Mouse (Mus musculus) kidney, postnatal 10 days (tissue): ENCODE results near the gene Nptn.

ENCODE experiments used
- DNase-seq: peaks from one replicate; pipeline ENCODE4 v3.0.0; 2021; ENCODE audit warnings: mixed read lengths

Gene Nptn

DNA sequence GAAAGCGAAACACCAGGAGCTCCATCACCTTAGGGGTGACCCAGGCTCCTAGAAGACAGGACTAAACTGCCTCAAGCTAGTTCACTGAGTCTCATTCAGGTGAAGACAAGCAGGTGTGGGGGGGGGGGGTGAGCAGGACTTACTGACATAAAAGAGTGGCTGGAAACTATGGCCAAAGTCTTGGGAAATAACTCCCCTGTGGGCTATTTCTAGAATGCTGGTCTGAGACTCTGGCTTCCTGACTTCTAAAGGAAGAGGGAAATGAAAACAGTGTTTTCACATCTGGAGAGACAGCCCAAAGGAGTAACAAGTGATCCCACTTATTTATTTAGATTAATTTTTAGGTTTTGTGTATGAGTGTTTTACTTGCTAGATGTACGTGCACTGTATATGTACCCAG is 119.7 kb downstream of the Nptn start:
- DNase-seq: no peak

DNA sequence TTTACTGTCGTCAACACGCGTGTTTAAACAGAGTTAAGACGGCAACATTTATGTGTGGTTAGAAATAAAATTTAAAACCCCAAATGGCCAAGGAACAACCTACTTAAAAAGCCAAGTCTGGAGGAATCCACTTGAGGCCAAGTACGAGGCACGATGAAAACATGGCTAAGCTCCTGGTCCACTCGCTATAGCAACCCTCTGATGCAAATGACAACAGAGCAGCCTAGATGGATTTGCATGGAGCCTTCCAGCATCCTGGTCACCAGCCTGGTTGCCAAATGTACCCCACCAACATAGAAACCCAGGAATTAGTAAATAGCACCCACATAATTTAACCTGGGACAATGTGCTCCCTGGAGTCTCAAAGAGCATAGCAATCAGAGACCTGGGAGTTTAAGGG is 121.7 kb downstream of the Nptn start:
- no peak for DNase-seq

DNA sequence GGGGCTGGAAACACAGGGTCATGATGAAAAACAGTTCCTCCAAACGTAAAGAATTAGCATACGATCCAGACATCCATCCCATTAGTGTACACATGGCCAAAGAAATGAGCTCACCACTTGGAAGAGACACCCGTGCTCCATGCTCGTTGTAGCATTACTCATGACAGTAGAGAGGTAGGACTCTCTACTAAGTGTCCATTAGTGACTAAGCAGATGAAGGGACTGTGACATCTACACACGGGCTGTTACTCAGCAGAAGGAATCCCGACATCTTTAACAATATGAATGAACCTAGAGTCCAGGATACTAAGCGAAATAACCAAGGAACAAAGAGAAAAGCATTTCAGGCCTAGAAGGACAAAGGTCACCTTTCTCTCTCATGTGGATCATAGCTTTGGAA is 124.0 kb downstream of the Nptn start:
- DNase-seq: no peak
